Mouse (Mus musculus): ENCODE measurements around the gene Ccdc157. TPM values are rescaled to one million over a fixed set of nuclear protein-coding genes. Genes with fewer than 3 reads are reported as not detected.

Ccdc157 gene
- polyA plus RNA-seq, 1 experiment from 2014 or later, result 4.5 TPM

- ATAC-seq (replicated peaks; ENCODE audit: extremely low read depth, insufficient read depth, low FRiP score), result no peak
- WGBS, result 74% methylated on average over 6 of the region's 6 CpGs
These were observed 13.7 kb downstream of the Ccdc157 start for GRCm38 (mm10) chr11:4146381-4146780.

GRCm38 (mm10) chr11:4143281-4144062, 16.6 kb downstream of the Ccdc157 start:
- Histone ChIP-seq H3K27ac (ENCODE audit: low read length) (no peak overlapping the region), H3K9me3 (replicated peaks; ENCODE audit: control insufficient read depth, low read length) (no peaks in the 10 kb centered on the region), H3K4me1 (ENCODE audit: control insufficient read depth, insufficient read depth, low read length) (no peaks in the 10 kb centered on the region), H3K9ac (ENCODE audit: low read length) (no peak overlapping the region), H3K4me2 (ENCODE audit: low read depth, low read length) (no peak overlapping the region), H3K4me3 (ENCODE audit: low read length) (no peak overlapping the region), H3K27me3 (ENCODE audit: control insufficient read depth, insufficient read depth, low read length) (no peaks in the 10 kb centered on the region), H3K36me3 (ENCODE audit: control insufficient read depth, insufficient read depth) (peaks cover 33% of the 10 kb centered on the region)
- WGBS, result 83% methylated on average over 21 of the region's 21 CpGs
- ATAC-seq (replicated peaks; ENCODE audit: extremely low read depth, insufficient read depth, low FRiP score), result no peak

More at GRCm38 (mm10) chr11:4146381-4146780, 13.7 kb downstream of the Ccdc157 start:
- Histone ChIP-seq H3K27me3 (ENCODE audit: control insufficient read depth, insufficient read depth, low read length) (no peaks in the 10 kb centered on the region), H3K27ac (ENCODE audit: low read length) (no peak overlapping the region), H3K4me3 (ENCODE audit: low read length) (no peak overlapping the region), H3K9ac (ENCODE audit: low read length) (no peak overlapping the region; the same call in 1 of the 2 replicates), H3K4me1 (ENCODE audit: control insufficient read depth, insufficient read depth, low read length) (no peaks in the 10 kb centered on the region), H3K9me3 (replicated peaks; ENCODE audit: control insufficient read depth, low read length) (no peaks in the 10 kb centered on the region), H3K36me3 (ENCODE audit: control insufficient read depth, insufficient read depth) (peaks cover 23% of the 10 kb centered on the region; the same call in 1 of the 2 replicates), H3K4me2 (ENCODE audit: low read depth, low read length) (no peak overlapping the region)

- no peak overlapping the region for H3K9ac ChIP-seq (ENCODE audit: low read length)
- no peak overlapping the region for H3K27ac ChIP-seq (ENCODE audit: low read length)
- ATAC-seq (replicated peaks; ENCODE audit: extremely low read depth, insufficient read depth, low FRiP score), result no peak
- peaks cover 33% of the 10 kb centered on the region for H3K36me3 ChIP-seq (ENCODE audit: control insufficient read depth, insufficient read depth)
- H3K4me2 ChIP-seq (ENCODE audit: low read depth, low read length), result no peak overlapping the region
- H3K4me3 ChIP-seq (ENCODE audit: low read length), result no peak overlapping the region
- H3K4me1 ChIP-seq (ENCODE audit: control insufficient read depth, insufficient read depth, low read length), result no peaks in the 10 kb centered on the region
- H3K27me3 ChIP-seq (ENCODE audit: control insufficient read depth, insufficient read depth, low read length), result no peaks in the 10 kb centered on the region
- 80% methylated on average over 4 of the region's 4 CpGs for WGBS
- no peaks in the 10 kb centered on the region for H3K9me3 ChIP-seq (replicated peaks; ENCODE audit: control insufficient read depth, low read length)
These were observed 17.7 kb downstream of the Ccdc157 start for GRCm38 (mm10) chr11:4142352-4142751.

GRCm38 (mm10) chr11:4141505-4141904, 18.6 kb downstream of the Ccdc157 start:
- Histone ChIP-seq H3K4me3 (ENCODE audit: low read length) (no peak overlapping the region), H3K27me3 (ENCODE audit: control insufficient read depth, insufficient read depth, low read length) (no peaks in the 10 kb centered on the region), H3K9me3 (replicated peaks; ENCODE audit: control insufficient read depth, low read length) (no peaks in the 10 kb centered on the region), H3K4me2 (ENCODE audit: low read depth, low read length) (no peak overlapping the region), H3K9ac (ENCODE audit: low read length) (no peak overlapping the region), H3K27ac (ENCODE audit: low read length) (no peak overlapping the region), H3K4me1 (ENCODE audit: control insufficient read depth, insufficient read depth, low read length) (no peaks in the 10 kb centered on the region; the same call in 1 of the 2 replicates), H3K36me3 (ENCODE audit: control insufficient read depth, insufficient read depth) (peaks cover 33% of the 10 kb centered on the region)
- no peak for ATAC-seq (replicated peaks; ENCODE audit: extremely low read depth, insufficient read depth, low FRiP score)

- Histone ChIP-seq H3K27ac (ENCODE audit: low read length) (no peak overlapping the region), H3K4me1 (ENCODE audit: control insufficient read depth, insufficient read depth, low read length) (peaks cover 14% of the 10 kb centered on the region), H3K9ac (ENCODE audit: low read length) (no peak overlapping the region), H3K9me3 (replicated peaks; ENCODE audit: control insufficient read depth, low read length) (no peaks in the 10 kb centered on the region), H3K27me3 (ENCODE audit: control insufficient read depth, insufficient read depth, low read length) (no peaks in the 10 kb centered on the region), H3K4me3 (ENCODE audit: low read length) (no peak overlapping the region), H3K4me2 (ENCODE audit: low read depth, low read length) (no peak overlapping the region), H3K36me3 (ENCODE audit: control insufficient read depth, insufficient read depth) (peaks cover 31% of the 10 kb centered on the region)
- WGBS, result 88% methylated on average over 2 of the region's 2 CpGs
- no peak for ATAC-seq (replicated peaks; ENCODE audit: extremely low read depth, insufficient read depth, low FRiP score)
These were observed 21.1 kb downstream of the Ccdc157 start for GRCm38 (mm10) chr11:4138964-4139363.

GRCm38 (mm10) chr11:4134986-4135935, 24.8 kb downstream of the Ccdc157 start, which contains the start of gene Rnf215:
Rnf215 (plus strand) TSS chr11:4135202.
- H3K4me3 ChIP-seq (ENCODE audit: low read length), result peak within 1 kb of the TSS; percentile 93
- H3K27me3 ChIP-seq (ENCODE audit: control insufficient read depth, insufficient read depth, low read length), result no peaks in the 10 kb centered on the region
- peak within 1 kb of the TSS; percentile 97 for H3K9ac ChIP-seq (ENCODE audit: low read length)
- peak within 1 kb of the TSS; percentile 87 for H3K27ac ChIP-seq (ENCODE audit: low read length)
- peaks cover 3% of the 10 kb centered on the region; the same call in 1 of the 2 replicates for H3K36me3 ChIP-seq (ENCODE audit: control insufficient read depth, insufficient read depth)
- peaks cover 14% of the 10 kb centered on the region for H3K4me1 ChIP-seq (ENCODE audit: control insufficient read depth, insufficient read depth, low read length)
- 3% methylated on average over 65 of the region's 66 CpGs for WGBS
- H3K4me2 ChIP-seq (ENCODE audit: low read depth, low read length), result peak within 1 kb of the TSS; percentile 94
- ATAC-seq (replicated peaks; ENCODE audit: extremely low read depth, insufficient read depth, low FRiP score), result peak; percentile 95
- H3K9me3 ChIP-seq (replicated peaks; ENCODE audit: control insufficient read depth, low read length), result no peaks in the 10 kb centered on the region

- Histone ChIP-seq H3K36me3 (ENCODE audit: control insufficient read depth, insufficient read depth) (no peaks in the 10 kb centered on the region), H3K27ac (ENCODE audit: low read length) (no peak overlapping the region), H3K4me3 (ENCODE audit: low read length) (no peak overlapping the region), H3K4me1 (ENCODE audit: control insufficient read depth, insufficient read depth, low read length) (peaks cover 14% of the 10 kb centered on the region), H3K27me3 (ENCODE audit: control insufficient read depth, insufficient read depth, low read length) (no peaks in the 10 kb centered on the region), H3K4me2 (ENCODE audit: low read depth, low read length) (peak overlapping the region; percentile 94; the same call in 1 of the 2 replicates), H3K9me3 (replicated peaks; ENCODE audit: control insufficient read depth, low read length) (no peaks in the 10 kb centered on the region), H3K9ac (ENCODE audit: low read length) (no peak overlapping the region)
- WGBS, result 54% methylated on average over 6 of the region's 6 CpGs
- ATAC-seq (replicated peaks; ENCODE audit: extremely low read depth, insufficient read depth, low FRiP score), result no peak
These were observed 25.7 kb downstream of the Ccdc157 start for GRCm38 (mm10) chr11:4134400-4134799.

GRCm38 (mm10) chr11:4133450-4133849, 26.6 kb downstream of the Ccdc157 start:
- ATAC-seq (replicated peaks; ENCODE audit: extremely low read depth, insufficient read depth, low FRiP score), result no peak
- peaks cover 14% of the 10 kb centered on the region for H3K4me1 ChIP-seq (ENCODE audit: control insufficient read depth, insufficient read depth, low read length)
- 48% methylated on average over 3 of the region's 3 CpGs for WGBS
- H3K4me2 ChIP-seq (ENCODE audit: low read depth, low read length), result no peak overlapping the region
- no peak overlapping the region for H3K9ac ChIP-seq (ENCODE audit: low read length)
- H3K9me3 ChIP-seq (replicated peaks; ENCODE audit: control insufficient read depth, low read length), result no peaks in the 10 kb centered on the region
- H3K27ac ChIP-seq (ENCODE audit: low read length), result no peak overlapping the region
- H3K27me3 ChIP-seq (ENCODE audit: control insufficient read depth, insufficient read depth, low read length), result no peaks in the 10 kb centered on the region
- H3K36me3 ChIP-seq (ENCODE audit: control insufficient read depth, insufficient read depth), result no peaks in the 10 kb centered on the region
- H3K4me3 ChIP-seq (ENCODE audit: low read length), result no peak overlapping the region

Data from heart, embryonic 16.5 days (tissue).